Mouse (Mus musculus) hematopoietic stem cell, adult 5-6 weeks (primary cell): ENCODE data around the gene Olfr1367. TPM values are rescaled to one million over a fixed set of nuclear protein-coding genes. Genes with fewer than 3 reads are reported as not detected.

Source experiments
- ATAC-seq, 2 experiments: fragments of 125-278 bp in 1 of 2; replicated peaks in 1 of 2; 2 replicates each; pipeline ENCODE4 v1.8.0; 2016 to 2017; ENCODE audit warnings: inconsistent platforms in 2 of 2, mild to moderate bottlenecking in 2 of 2, moderate number of reproducible peaks in 2 of 2, low read depth in 1 of 2, moderate TSS enrichment in 1 of 2; ENCODE audit not compliant: low FRiP score in 2 of 2, poor library complexity in 2 of 2, severe bottlenecking in 2 of 2, insufficient read depth in 1 of 2, low TSS enrichment in 1 of 2
- total RNA-seq: library from RNA; stranded (forward); fragments of 172-1452, 232-1000 nt; gene quantifications from 2 replicates; pipeline ENCODE4 v1.2.3, GENCODE M21; 2017

Gene Olfr1367
- total RNA-seq, result not detected in 2 replicates

DNA sequence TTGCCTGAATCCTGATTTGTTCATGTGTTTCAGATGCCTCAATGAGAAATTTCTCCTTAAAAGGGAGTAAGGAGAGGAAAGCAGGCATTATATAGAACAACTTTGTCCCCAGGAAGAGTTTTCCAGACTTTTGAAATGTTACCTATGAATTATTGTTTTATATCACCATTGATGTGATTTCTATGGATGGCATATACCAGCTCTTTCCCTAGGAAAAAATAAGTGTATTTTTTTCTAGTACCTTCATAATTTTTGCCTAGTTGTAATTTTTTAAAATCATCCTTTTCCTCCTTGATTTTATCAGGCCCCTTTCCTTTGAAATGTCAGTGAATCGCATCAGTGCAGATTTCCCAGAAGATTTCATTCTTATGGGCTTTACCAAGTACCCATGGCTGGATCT is at the start of gene Olfr1367:
TSS of gene Olfr1367 (plus strand) at position 301 of the 400 bp plus-strand sequence.
- no peak for ATAC-seq

GRCm38 (mm10) chr13:21298557-21298956 is 48.2 kb upstream of the Olfr1367 start:
- ATAC-seq, result no peak

DNA sequence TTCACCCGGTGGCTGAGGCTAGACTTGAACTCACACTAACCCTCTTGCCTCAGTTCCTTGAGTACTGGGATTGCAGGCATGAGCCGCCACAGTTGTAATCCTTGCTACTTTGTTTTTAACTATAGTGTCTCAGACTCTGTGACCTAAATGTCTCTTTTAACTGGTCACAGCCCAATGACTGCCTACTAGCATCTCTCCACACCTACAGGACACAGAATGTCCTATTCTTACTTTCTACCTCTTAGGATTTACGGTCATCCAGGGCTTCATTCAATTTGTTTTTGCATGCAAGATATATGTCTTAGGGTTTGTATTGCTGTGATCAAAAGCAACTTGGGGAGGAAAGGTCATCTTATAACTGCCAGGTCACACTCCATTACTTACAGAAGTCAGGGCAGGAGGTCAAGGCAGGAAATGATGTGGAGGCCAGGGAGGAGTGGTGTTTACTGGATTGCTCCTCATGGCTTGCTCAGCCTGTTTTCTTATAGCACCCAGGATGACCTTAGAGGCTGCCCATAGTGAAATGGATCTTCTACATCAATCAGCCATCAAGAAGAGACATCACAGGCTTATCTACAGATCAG is 42.1 kb upstream of the Olfr1367 start:
- ATAC-seq, result no peak

DNA sequence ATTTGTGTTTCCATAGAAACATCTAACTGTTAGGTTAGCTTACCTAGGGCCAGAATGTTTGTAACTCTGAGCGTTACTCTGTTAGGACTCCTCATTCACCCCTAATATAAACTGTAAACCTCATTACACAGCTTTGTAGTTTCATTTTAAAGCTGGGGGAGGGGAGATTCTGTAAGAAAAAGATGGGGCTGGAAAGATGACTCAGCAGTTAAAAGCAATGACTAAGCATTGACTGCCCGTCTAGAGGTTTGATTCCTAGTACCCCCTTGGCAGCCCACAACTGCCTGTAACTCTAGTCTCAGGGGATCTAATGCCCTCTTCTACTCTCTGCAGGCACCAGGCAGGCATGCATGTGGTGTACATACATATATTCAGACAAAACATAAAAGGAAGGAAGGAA is 36.9 kb upstream of the Olfr1367 start:
- ATAC-seq, result no peak

GRCm38 (mm10) chr13:21311926-21312325 is 34.8 kb upstream of the Olfr1367 start, which contains the start of gene Gpx6:
TSS of gene Gpx6 (plus strand) at chr13:21312125.
- no peak for ATAC-seq

DNA sequence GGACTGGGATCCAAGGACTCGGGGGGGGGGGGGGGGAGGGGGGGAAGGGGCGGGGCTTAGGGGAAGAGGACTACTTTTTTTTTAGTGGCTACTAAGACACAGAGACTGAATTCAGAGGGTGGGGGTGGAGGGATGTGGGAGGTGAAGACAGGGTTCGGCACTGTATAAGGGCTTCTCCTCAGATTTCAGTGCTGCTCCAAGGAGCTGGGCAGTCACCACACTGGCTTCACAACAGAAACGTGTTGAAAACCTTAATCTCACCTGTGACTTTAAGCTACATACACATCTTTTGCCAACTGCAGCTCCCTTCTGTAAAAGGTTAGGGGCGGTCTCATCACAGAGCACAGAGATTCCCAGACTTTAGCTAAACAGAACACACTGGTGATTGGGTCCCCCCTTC is 33.9 kb upstream of the Olfr1367 start:
- no peak for ATAC-seq

DNA sequence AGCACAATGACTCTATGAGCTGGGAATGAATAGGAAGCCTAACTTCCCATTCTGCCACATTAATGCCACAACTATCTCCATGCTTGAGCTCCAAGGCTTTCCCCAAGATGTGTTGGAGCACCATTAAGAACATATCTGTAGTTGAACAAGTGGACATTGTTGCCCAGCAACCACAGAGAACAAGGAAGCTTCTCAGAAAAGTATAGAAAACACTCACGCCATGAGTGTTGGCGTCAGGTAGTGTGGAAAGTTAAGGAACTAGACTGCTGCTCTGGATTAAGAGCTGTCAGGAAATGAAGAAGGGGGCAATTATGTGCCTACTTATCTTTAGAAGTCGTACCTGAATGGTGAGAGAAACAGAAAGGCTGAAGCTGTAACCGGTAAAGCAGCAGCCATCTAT is 32.8 kb upstream of the Olfr1367 start:
- ATAC-seq, result no peak

GRCm38 (mm10) chr13:21320262-21320661 is 26.4 kb upstream of the Olfr1367 start:
- ATAC-seq, result no peak

GRCm38 (mm10) chr13:21321890-21322494 is 24.7 kb upstream of the Olfr1367 start:
- ATAC-seq, result no peak

GRCm38 (mm10) chr13:21322509-21323375 is 24.0 kb upstream of the Olfr1367 start:
- no peak for ATAC-seq

- ATAC-seq, result peak; percentile 60 to 70
Observed at GRCm38 (mm10) chr13:21323405-21323804, 23.3 kb upstream of the Olfr1367 start.

- ATAC-seq, result peak in 1 of 2 experiments; percentile 15; a peak in 1 of 4 replicates
Observed at GRCm38 (mm10) chr13:21326191-21326590, 20.5 kb upstream of the Olfr1367 start.

- ATAC-seq, result peak; percentile 14 to 64; a peak in 2 of 4 replicates
Observed at GRCm38 (mm10) chr13:21326657-21327211, 20.0 kb upstream of the Olfr1367 start.

GRCm38 (mm10) chr13:21327424-21327823 is 19.3 kb upstream of the Olfr1367 start:
- ATAC-seq, result no peak

- ATAC-seq, result no peak
Observed at GRCm38 (mm10) chr13:21350593-21350992, 3.9 kb downstream of the Olfr1367 start.

DNA sequence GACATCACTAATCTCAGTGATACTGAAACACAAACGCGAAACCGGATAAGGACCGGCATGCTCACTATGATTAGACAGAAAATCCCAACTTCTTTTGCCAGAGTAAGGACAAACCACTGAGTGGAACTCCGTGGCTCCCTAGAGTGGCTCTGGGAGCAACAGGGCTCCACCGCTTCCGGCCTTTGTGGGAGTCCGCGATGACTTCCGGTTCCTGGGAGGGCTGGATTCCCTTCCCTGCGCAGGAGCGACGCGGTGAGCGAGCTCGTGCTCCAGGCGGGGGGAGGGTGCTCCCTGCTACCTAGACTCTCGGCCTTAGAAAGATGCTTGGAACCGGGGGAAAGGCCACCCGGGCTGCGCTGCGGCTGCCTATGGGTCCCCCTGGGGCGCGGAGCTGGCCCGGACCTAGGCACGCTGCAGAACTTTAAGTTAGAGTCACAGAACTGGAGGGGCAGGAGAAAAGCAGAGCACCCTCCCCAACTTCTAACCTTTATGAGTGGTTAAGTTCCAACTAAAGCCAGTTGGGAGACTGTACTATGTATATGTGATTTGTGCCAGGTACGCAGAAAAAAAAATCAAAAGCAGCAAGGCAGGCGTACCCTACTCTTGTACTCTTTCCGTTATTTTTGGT is 16.0 kb downstream of the Olfr1367 start, which contains the start of gene Zscan12:
TSS of gene Zscan12 (plus strand) at position 200 of the 628 bp plus-strand sequence.
- ATAC-seq, result peak; percentile 90 to 95

- ATAC-seq, result no peak
Observed at GRCm38 (mm10) chr13:21363719-21364118, 17.0 kb downstream of the Olfr1367 start.
